Comparison of ENCODE assay signal across 39 mouse cellular contexts in the genomic region with DNA sequence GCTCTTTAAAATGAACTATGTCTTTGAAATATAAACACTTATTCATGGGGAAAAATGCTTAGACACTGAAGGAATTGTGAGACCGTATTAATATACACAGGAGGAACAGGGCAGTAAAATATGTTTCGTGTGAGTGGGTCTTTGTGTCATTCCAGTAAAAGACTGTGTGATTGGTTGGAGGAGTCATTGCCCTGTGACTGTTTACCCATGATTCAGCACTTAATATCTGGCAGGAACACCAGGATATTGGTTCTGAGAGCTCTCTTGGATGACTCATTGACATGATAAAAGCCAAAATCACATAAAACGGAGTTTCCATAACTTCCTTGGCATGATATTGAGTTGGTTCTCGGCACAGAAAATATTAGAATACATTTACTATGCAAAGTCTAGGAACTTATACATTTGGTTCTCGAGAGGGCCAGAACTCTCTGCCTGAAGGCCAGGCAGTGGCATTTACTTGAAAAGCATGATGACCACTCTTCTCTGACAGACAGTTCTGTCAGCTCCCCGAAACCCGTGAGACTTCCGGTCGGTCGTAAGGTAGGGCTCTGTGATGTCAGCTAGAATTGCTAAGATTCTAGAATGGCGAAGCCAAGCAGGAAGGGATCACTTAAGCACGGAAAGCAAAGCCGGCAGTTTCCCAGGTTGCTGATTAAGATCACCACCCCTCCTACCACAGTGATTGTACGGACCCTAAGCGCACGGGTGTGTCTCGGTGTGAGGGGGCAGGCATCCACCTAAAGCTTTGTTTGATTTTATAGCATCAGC. TPM values are rescaled to one million over a fixed set of nuclear protein-coding genes. Genes with fewer than 3 reads are reported as not detected.
A peak's percentile ranks its signal among the peaks of the same experiment; 100 is the strongest.
DNase-seq lines count a peak whose midpoint lies in the region; ATAC-seq and TF ChIP-seq lines count a peak whose summit lies in the region.
"Had no signal": no experiment of that assay in that cellular context is flagged by ENCODE, and none has a peak within 500 bp of the region (broad histone marks: within the 10 kb centered on the region; RNA-seq: fewer than 3 reads in every experiment).

No protein-coding gene starts in this region.

- no peak for TF ChIP-seq RAD21 in MEL (IDR thresholded peaks at IDR 0.05; ENCODE audit: low read depth, low read length)

- no peak overlapping the region for H3K4me2 ChIP-seq in lung, embryonic 14.5 days
- no peak overlapping the region for H3K4me2 ChIP-seq in hindbrain, embryonic 16.5 days (ENCODE audit: low read length)
- H3K4me2 ChIP-seq: embryonic facial prominence, embryonic 12.5 days; hindbrain, embryonic 15.5 days; kidney, embryonic 15.5 days; limb, embryonic 12.5 days; liver, embryonic 11.5 days; midbrain, embryonic 12.5 days; neural tube, embryonic 12.5 days had no signal

- H3K36me3 ChIP-seq in lung, embryonic 14.5 days (ENCODE audit: insufficient read depth): no peaks in the 10 kb centered on the region
- H3K36me3 ChIP-seq in MEL (ENCODE audit: control insufficient read depth in 1 of 2, insufficient read depth in 2 of 2, low read length in 2 of 2): no peaks in the 10 kb centered on the region
- H3K36me3 ChIP-seq in hindbrain, embryonic 16.5 days (ENCODE audit: control insufficient read depth, insufficient read depth, low read length): no peaks in the 10 kb centered on the region
- H3K36me3 ChIP-seq: embryonic facial prominence, embryonic 12.5 days; hindbrain, embryonic 10.5 days; hindbrain, embryonic 15.5 days; kidney, embryonic 15.5 days; limb, embryonic 12.5 days; midbrain, embryonic 12.5 days; neural tube, embryonic 12.5 days had no signal

- H3K27me3 ChIP-seq in lung, embryonic 14.5 days (ENCODE audit: insufficient read depth, low read length): no peaks in the 10 kb centered on the region
- H3K27me3 ChIP-seq in MEL (ENCODE audit: control insufficient read depth in 1 of 2, insufficient read depth in 2 of 2, low read length in 2 of 2): no peaks in the 10 kb centered on the region; a peak in 1 of 4 replicates
- H3K27me3 ChIP-seq in hindbrain, embryonic 16.5 days (replicated peaks; ENCODE audit: control insufficient read depth, insufficient read depth, low read length): no peaks in the 10 kb centered on the region
- H3K27me3 ChIP-seq: embryonic facial prominence, embryonic 12.5 days; hindbrain, embryonic 15.5 days; kidney, embryonic 15.5 days; limb, embryonic 12.5 days; neural tube, embryonic 12.5 days had no signal

- peak; percentile 27 to 79 for DNase-seq in adrenal gland, adult (ENCODE audit: inconsistent age in 2 of 2, low spot score in 1 of 2)
- DNase-seq in adrenal gland, adult 8-10 months: no peak
- peak; percentile 12 for DNase-seq in lung, embryonic 14.5 days
- DNase-seq in lung, postnatal 14 days: no peak
- peak; percentile 4 for DNase-seq in MEL (ENCODE audit: low read depth, low spot score)
- DNase-seq in fibroblast of lung, adult 2 months (ENCODE audit: low read depth): peak; percentile 45
- no peak for DNase-seq in cerebellum, adult 18-20 months
- DNase-seq: cerebellum, adult 11 months; cerebellum, adult 9-11 months; embryo, embryonic 11 days; forebrain, postnatal 0 days; heart, postnatal 14 days; kidney, adult 18-20 months; kidney, postnatal 25 days; liver, postnatal 0 days; lung, postnatal 4 days; right cerebral cortex, adult 18-20 months had no signal

- no peaks in the 10 kb centered on the region for H3K79me2 ChIP-seq in MEL (ENCODE audit: control insufficient read depth, insufficient read depth, low read length, poor library complexity)

- TF ChIP-seq EP300 in MEL (IDR thresholded peaks at IDR 0.05; ENCODE audit: low read depth in 1 of 2, low read length in 2 of 2): no peak

- no peak for ATAC-seq in lung, embryonic 14.5 days (ENCODE audit: insufficient read depth)
- no peak for ATAC-seq in hindbrain, embryonic 16.5 days
- ATAC-seq: forebrain, postnatal 0 days; liver, postnatal 0 days had no signal

- H3K27ac ChIP-seq in lung, embryonic 14.5 days (ENCODE audit: low read depth): no peak overlapping the region
- no peak overlapping the region for H3K27ac ChIP-seq in MEL (ENCODE audit: control insufficient read depth, low read depth, low read length)
- H3K27ac ChIP-seq in hindbrain, embryonic 16.5 days (ENCODE audit: low read depth, low read length): no peak overlapping the region
- H3K27ac ChIP-seq: embryonic facial prominence, embryonic 12.5 days; hindbrain, embryonic 10.5 days; hindbrain, embryonic 15.5 days; kidney, embryonic 15.5 days; limb, embryonic 12.5 days; midbrain, embryonic 12.5 days; neural tube, embryonic 12.5 days had no signal

- no peak for TF ChIP-seq CTCF in lung, embryonic 14.5 days (IDR thresholded peaks at IDR 0.05; ENCODE audit: low read depth)
- no peak for TF ChIP-seq CTCF in MEL (IDR thresholded peaks at IDR 0.05 in 2 of 3, conservative IDR thresholded peaks at IDR 0.05 in 1 of 3; ENCODE audit: control insufficient read depth in 1 of 3, insufficient read depth in 1 of 3, low read depth in 2 of 3, low read length in 3 of 3, poor library complexity in 1 of 3, severe bottlenecking in 1 of 3)

- no peaks in the 10 kb centered on the region for H3K4me1 ChIP-seq in lung, embryonic 14.5 days (ENCODE audit: insufficient read depth)
- no peaks in the 10 kb centered on the region for H3K4me1 ChIP-seq in MEL (ENCODE audit: control insufficient read depth in 1 of 2, insufficient read depth in 2 of 2, low read length in 2 of 2)
- no peaks in the 10 kb centered on the region for H3K4me1 ChIP-seq in hindbrain, embryonic 16.5 days (ENCODE audit: control insufficient read depth, insufficient read depth, low read depth, low read length)
- H3K4me1 ChIP-seq: embryonic facial prominence, embryonic 12.5 days; hindbrain, embryonic 10.5 days; hindbrain, embryonic 15.5 days; kidney, embryonic 15.5 days; limb, embryonic 12.5 days; midbrain, embryonic 12.5 days; neural tube, embryonic 12.5 days had no signal

- H3K9me3 ChIP-seq in lung, embryonic 14.5 days (ENCODE audit: low read depth, low read length): no peaks in the 10 kb centered on the region
- no peaks in the 10 kb centered on the region for H3K9me3 ChIP-seq in MEL (replicated peaks; ENCODE audit: insufficient read depth, low read length)
- H3K9me3 ChIP-seq in hindbrain, embryonic 16.5 days (ENCODE audit: control insufficient read depth, low read length): no peaks in the 10 kb centered on the region
- H3K9me3 ChIP-seq: embryonic facial prominence, embryonic 12.5 days; hindbrain, embryonic 10.5 days; hindbrain, embryonic 15.5 days; kidney, embryonic 15.5 days; limb, embryonic 12.5 days; megakaryocyte, embryonic 14.5 days; midbrain, embryonic 12.5 days; neural tube, embryonic 12.5 days had no signal

- no peak for TF ChIP-seq POLR2A in MEL (IDR thresholded peaks at IDR 0.05; ENCODE audit: control insufficient read depth in 1 of 2, insufficient read depth in 1 of 2, low read depth in 1 of 2, low read length in 2 of 2, poor library complexity in 1 of 2)

- 76% methylated on average over 17 of the region's 17 CpGs for WGBS in lung, embryonic 14.5 days
- WGBS in hindbrain, embryonic 16.5 days: 94% methylated on average over 17 of the region's 17 CpGs

- no peak overlapping the region for H3K4me3 ChIP-seq in lung, embryonic 14.5 days (ENCODE audit: low read depth, low read length)
- no peak overlapping the region for H3K4me3 ChIP-seq in MEL (ENCODE audit: control insufficient read depth in 1 of 2, insufficient read depth in 1 of 2, low read depth in 2 of 2, low read length in 2 of 2)
- H3K4me3 ChIP-seq in hindbrain, embryonic 16.5 days (ENCODE audit: low read length): no peak overlapping the region
- H3K4me3 ChIP-seq: embryonic facial prominence, embryonic 12.5 days; hindbrain, embryonic 10.5 days; hindbrain, embryonic 15.5 days; kidney, embryonic 15.5 days; limb, embryonic 12.5 days; megakaryocyte, embryonic 14.5 days; midbrain, embryonic 12.5 days; myocyte; neural tube, embryonic 12.5 days had no signal

- no peak overlapping the region for H3K9ac ChIP-seq in lung, embryonic 14.5 days
- no peak overlapping the region for H3K9ac ChIP-seq in MEL (ENCODE audit: control insufficient read depth, low read depth, low read length, poor library complexity, severe bottlenecking)
- H3K9ac ChIP-seq in hindbrain, embryonic 16.5 days (ENCODE audit: low read depth, low read length): no peak overlapping the region
- H3K9ac ChIP-seq: embryonic facial prominence, embryonic 12.5 days; forebrain, postnatal 0 days; hindbrain, embryonic 15.5 days; kidney, embryonic 15.5 days; limb, embryonic 12.5 days; liver, postnatal 0 days; midbrain, embryonic 12.5 days; neural tube, embryonic 12.5 days had no signal

TF ChIP-seq in MEL, 35 proteins besides CTCF, POLR2A, EP300 and RAD21:
- TF ChIP-seq POLR2AphosphoS5 (IDR thresholded peaks at IDR 0.05; ENCODE audit: borderline replicate concordance, low read depth, low read length): no peak
- no peak for TF ChIP-seq MAFK (IDR thresholded peaks at IDR 0.05; ENCODE audit: borderline replicate concordance, low read depth, low read length)
- TF ChIP-seq MXI1 (IDR thresholded peaks at IDR 0.05; ENCODE audit: low read depth, low read length): no peak
- TF ChIP-seq E2F4 (IDR thresholded peaks at IDR 0.05; ENCODE audit: borderline replicate concordance, low read depth, low read length): no peak
- no peak for TF ChIP-seq GABPA (IDR thresholded peaks at IDR 0.05; ENCODE audit: low read depth, low read length)
- no peak for TF ChIP-seq POLR2AphosphoS2 (IDR thresholded peaks at IDR 0.05; ENCODE audit: low read length)
- TF ChIP-seq CHD2 (IDR thresholded peaks at IDR 0.05; ENCODE audit: low read length): no peak
- TF ChIP-seq ZC3H11A (IDR thresholded peaks at IDR 0.05; ENCODE audit: low read depth, low read length): no peak

RNA-seq across cellular contexts. Expression of a gene that starts 31.1 kb away (rescaled TPM):
- not detected for total RNA-seq in adrenal gland, adult 8-10 months (2022)
- polyA plus RNA-seq in lung, embryonic 14.5 days (2014; fragmentation: Nextera tagmentation; extraction: Ambion mirVana): 1.7 and 1.8 TPM in 2 replicates
- not detected in 2 replicates for total RNA-seq in MEL (2012; rRNA removed)
- polyA plus RNA-seq in MEL (2012; ENCODE audit: insufficient read depth in 1 of 2, insufficient read length in 2 of 2, low read depth in 1 of 2, low replicate concordance in 2 of 2, missing spikeins in 1 of 2): not detected
- polyA plus RNA-seq in hindbrain, embryonic 16.5 days (2015; fragmentation: Nextera tagmentation; extraction: Ambion mirVana): not detected in 2 replicates
- total RNA-seq: forebrain, postnatal 0 days; gastrocnemius, adult 8-10 months; gastrocnemius, postnatal 4 days; heart, adult 8-10 months; heart, postnatal 14 days; layer of hippocampus, adult 18-20 months; layer of hippocampus, postnatal 10 days; left cerebral cortex, adult 18-20 months; left cerebral cortex, postnatal 14 days; midbrain, postnatal 0 days had no signal
- polyA plus RNA-seq: embryonic facial prominence, embryonic 12.5 days; forebrain, embryonic 11.5 days; forebrain, postnatal 0 days; heart, embryonic 14.5 days; hindbrain, embryonic 10.5 days; hindbrain, embryonic 15.5 days; limb, embryonic 12.5 days; liver, embryonic 11.5 days; liver, postnatal 0 days; midbrain, embryonic 12.5 days; midbrain, postnatal 0 days; myocyte; neural tube, embryonic 12.5 days; spleen, adult 2 months had no signal

Comparison
In these comparisons a context has a peak if more than half of its experiments do, and no peak if none do; other contexts are left out.
1. DNase-seq: peak in adrenal gland, adult (2 of 2), lung, embryonic 14.5 days (single experiment), MEL (single experiment) and fibroblast of lung, adult 2 months (single experiment); none in adrenal gland, adult 8-10 months (single experiment), lung, postnatal 14 days (single experiment) and cerebellum, adult 18-20 months (0 of 2).